Mouse (Mus musculus): Measurements from ENCODE around the gene Mid2. TPM values are rescaled to one million over a fixed set of nuclear protein-coding genes. Genes with fewer than 3 reads are reported as not detected.

The Mid2 gene
- polyA plus RNA-seq, 1 experiment from 2014 or later = 1.8 TPM

DNA sequence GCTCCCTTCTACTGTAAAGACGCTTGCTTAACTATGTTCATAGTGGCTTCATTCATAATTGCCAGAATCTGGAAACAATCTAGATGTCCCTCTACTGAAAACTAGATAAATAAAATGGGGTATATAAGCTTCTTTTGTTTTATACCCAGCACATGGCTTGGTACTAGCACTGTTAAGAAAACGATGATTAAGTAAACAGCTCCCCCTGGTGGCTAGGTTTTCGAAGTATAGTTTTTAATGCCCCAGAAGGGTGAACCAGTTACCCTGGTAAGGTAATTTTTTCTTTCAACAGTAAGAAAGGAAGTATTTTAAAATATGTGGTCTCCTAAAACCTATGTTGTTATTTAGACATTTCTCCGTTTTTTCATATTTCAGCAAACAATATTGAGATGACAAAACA, 58.0 kb downstream of the Mid2 start:
- no peaks in the 10 kb centered on the region for H3K9me3 ChIP-seq (replicated peaks)
- peaks cover 81% of the 10 kb centered on the region for H3K27me3 ChIP-seq (ENCODE audit: low read depth, poor library complexity, severe bottlenecking)
- no peak overlapping the region for H3K4me3 ChIP-seq
- 34% methylated on average over 4 of the region's 4 CpGs for WGBS
- DNase-seq (ENCODE audit: low spot score) = no peak
- no peaks in the 10 kb centered on the region for H3K36me3 ChIP-seq
- no peaks in the 10 kb centered on the region for H3K4me1 ChIP-seq
- H3K27ac ChIP-seq (replicated peaks) = no peak overlapping the region

DNA sequence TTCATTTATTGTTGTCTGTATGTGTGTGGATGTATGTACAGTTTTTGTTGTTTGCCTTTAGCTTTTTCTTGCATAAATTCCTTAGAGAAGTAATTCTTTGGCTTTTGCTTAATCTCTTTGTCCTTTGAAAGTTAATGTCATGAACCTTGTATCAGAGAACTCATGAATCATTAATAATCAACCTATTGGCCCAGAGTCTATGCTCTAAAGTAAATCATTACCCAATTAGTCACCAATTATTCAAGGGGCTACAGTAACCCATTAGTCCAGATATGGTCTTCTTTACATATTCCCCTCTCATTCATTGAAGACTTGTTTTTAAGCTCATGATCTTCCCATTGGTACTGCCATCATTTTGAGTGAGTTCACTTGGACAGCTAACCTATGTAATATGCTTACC, 74.6 kb downstream of the Mid2 start:
- Histone ChIP-seq H3K4me3 (no peak overlapping the region), H3K36me3 (no peaks in the 10 kb centered on the region), H3K9me3 (replicated peaks) (no peaks in the 10 kb centered on the region), H3K27ac (replicated peaks) (no peak overlapping the region), H3K27me3 (ENCODE audit: low read depth, poor library complexity, severe bottlenecking) (peaks cover 95% of the 10 kb centered on the region), H3K4me1 (no peaks in the 10 kb centered on the region)
- no peak for DNase-seq (ENCODE audit: low spot score)

DNA sequence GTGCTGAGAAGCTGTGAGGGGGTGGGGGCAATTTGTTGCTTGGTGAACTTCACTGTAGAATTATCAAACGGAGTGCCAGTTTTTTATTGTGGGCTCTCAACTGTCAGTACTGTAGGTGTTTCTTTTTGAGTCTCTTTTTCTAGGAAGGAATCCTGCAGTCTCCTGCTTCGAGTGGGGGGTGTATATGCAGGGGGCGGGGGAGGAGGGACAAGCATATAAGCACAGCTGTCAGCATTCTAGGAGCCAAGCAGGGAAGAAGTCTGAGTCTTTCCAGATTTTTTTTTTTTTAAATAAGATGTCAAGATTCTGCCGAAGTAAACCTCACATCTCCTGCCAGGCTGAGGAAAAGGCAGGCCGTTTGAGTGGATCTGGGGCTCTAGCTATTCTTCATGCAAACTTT, 78.8 kb downstream of the Mid2 start:
- H3K4me3 ChIP-seq = no peak overlapping the region
- no peaks in the 10 kb centered on the region for H3K9me3 ChIP-seq (replicated peaks)
- H3K4me1 ChIP-seq = no peaks in the 10 kb centered on the region
- DNase-seq (ENCODE audit: low spot score) = no peak
- peaks cover 95% of the 10 kb centered on the region for H3K27me3 ChIP-seq (ENCODE audit: low read depth, poor library complexity, severe bottlenecking)
- H3K27ac ChIP-seq (replicated peaks) = no peak overlapping the region
- 77% methylated on average over 5 of the region's 5 CpGs for WGBS
- no peaks in the 10 kb centered on the region for H3K36me3 ChIP-seq

DNA sequence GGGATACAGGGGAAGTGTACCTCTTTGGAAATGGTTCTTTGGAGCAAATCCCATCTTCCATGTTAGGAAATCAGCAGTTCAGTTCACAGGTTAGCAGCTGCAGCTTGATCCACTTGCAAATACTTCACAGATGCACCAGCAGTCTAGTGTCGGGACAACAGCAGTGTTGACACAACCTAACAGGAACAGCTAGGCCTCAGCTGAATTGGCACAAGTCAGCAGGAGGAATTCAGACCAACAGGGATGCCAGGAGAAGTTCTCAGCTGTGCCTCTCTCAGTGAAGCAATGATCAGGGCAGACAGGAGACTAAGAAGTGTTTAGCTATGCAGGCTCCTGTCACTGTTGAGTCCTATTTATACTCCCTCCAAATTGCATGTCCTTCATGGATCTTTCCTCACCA, 105.4 kb downstream of the Mid2 start:
- Histone ChIP-seq H3K27me3 (ENCODE audit: low read depth, poor library complexity, severe bottlenecking) (peaks cover 88% of the 10 kb centered on the region), H3K27ac (replicated peaks) (no peak overlapping the region), H3K4me3 (no peak overlapping the region), H3K4me1 (no peaks in the 10 kb centered on the region), H3K36me3 (no peaks in the 10 kb centered on the region), H3K9me3 (replicated peaks) (peaks cover 2% of the 10 kb centered on the region; the same call in 1 of the 2 replicates)
- WGBS = 76% methylated on average over 1 of the region's 1 CpGs
- no peak for DNase-seq (ENCODE audit: low spot score)

DNA sequence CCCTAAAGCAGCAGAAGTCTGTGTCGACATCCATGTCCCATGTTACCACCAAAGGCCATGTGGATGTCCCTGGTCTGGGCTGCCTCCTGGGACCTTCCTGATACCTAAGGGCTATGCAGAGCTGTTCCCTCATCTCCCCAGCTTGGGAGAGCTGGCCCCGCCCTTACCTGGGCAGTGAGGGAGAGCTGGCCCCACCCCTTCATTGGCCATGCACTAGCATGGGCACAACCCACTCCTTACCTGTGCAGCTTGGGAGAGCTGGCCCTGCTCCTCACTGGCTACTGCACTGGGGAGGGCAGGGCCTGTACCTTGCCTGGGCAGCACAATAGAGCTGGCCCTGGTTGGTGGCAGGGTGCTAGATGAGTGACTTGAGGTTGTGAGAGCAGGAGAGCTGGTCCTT, 140.9 kb downstream of the Mid2 start:
- H3K27me3 ChIP-seq (ENCODE audit: low read depth, poor library complexity, severe bottlenecking) = peaks cover 90% of the 10 kb centered on the region
- no peak for DNase-seq (ENCODE audit: low spot score)
- 91% methylated on average over 2 of the region's 2 CpGs for WGBS

GRCm38 (mm10) chrX:140813312-140814006, 149.1 kb downstream of the Mid2 start, which contains the start of gene Tex13b:
Gene Tex13b, minus strand, starts transcription at chrX:140813433.
- H3K27me3 ChIP-seq (ENCODE audit: low read depth, poor library complexity, severe bottlenecking) = peaks cover 80% of the 10 kb centered on the region
- no peak within 1 kb of the TSS for H3K27ac ChIP-seq (replicated peaks)
- no peaks in the 10 kb centered on the region for H3K4me1 ChIP-seq
- no peak within 1 kb of the TSS for H3K4me3 ChIP-seq
- 92% methylated on average over 22 of the region's 22 CpGs for WGBS
- no peak for DNase-seq (ENCODE audit: low spot score)
- H3K36me3 ChIP-seq = no peaks in the 10 kb centered on the region
- no peaks in the 10 kb centered on the region for H3K9me3 ChIP-seq (replicated peaks)

More for the DNA sequence above, 140.9 kb downstream of the Mid2 start:
- H3K9me3 ChIP-seq (replicated peaks) = no peaks in the 10 kb centered on the region
- no peaks in the 10 kb centered on the region for H3K4me1 ChIP-seq
- no peak overlapping the region for H3K4me3 ChIP-seq
- no peaks in the 10 kb centered on the region for H3K36me3 ChIP-seq
- no peak overlapping the region for H3K27ac ChIP-seq (replicated peaks)

Other genes with a start within 250 kb of the Mid2 start
- gene Prps1, start 208.0 kb upstream of the Mid2 start, polyA plus RNA-seq (2016; fragmentation: Nextera tagmentation; extraction: Ambion mirVana) = 84.9 and 90.4 TPM in 2 replicates
- gene Tsc22d3, start 63.9 kb upstream of the Mid2 start, polyA plus RNA-seq (2016; fragmentation: Nextera tagmentation; extraction: Ambion mirVana) = 133 and 146 TPM in 2 replicates
- not detected in 2 replicates for gene Tex13b, start 148.8 kb downstream of the Mid2 start, polyA plus RNA-seq (2016; fragmentation: Nextera tagmentation; extraction: Ambion mirVana)
- not detected in 2 replicates for gene Vsig1, start 243.0 kb downstream of the Mid2 start, polyA plus RNA-seq (2016; fragmentation: Nextera tagmentation; extraction: Ambion mirVana)